Mouse (Mus musculus) cortical plate, adult 2 months (tissue): ENCODE measurements around the gene Tex52.

Source experiments
- CTCF ChIP-seq: fragments of 200-500 bp; IDR thresholded peaks from 2 replicates; pipeline ENCODE4 v1.5.1; 2011; ENCODE audit warnings: mild to moderate bottlenecking, control low read depth, low read length; ENCODE audit not compliant: insufficient read depth; ENCODE audit errors: extremely low read depth
- POLR2A ChIP-seq: fragments of 200-500 bp; IDR thresholded peaks from 2 replicates; pipeline ENCODE4 v1.6.1; 2011; ENCODE audit warnings: mild to moderate bottlenecking, low read length, control low read depth; ENCODE audit not compliant: insufficient read depth; ENCODE audit errors: extremely low read depth

DNA sequence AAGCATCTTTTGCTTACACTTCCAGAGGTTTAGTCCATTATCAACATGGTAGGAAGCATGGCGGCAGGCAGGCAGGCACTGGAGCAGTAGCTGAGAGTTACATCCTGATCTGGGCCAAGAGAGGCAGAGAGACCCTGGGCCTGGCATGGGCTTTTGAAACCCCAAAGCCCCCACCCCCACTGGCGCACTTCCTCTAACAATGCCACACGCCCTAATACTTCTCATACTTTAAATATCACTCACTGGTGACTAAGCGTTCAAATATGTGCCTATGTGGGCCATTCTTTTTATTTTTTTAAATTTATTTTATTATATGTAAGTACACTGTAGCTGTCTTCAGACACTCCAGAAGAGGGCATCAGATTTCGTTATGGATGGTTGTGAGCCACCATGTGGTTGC is 8.8 kb upstream of the Tex52 start:
- no peak for TF ChIP-seq CTCF
- TF ChIP-seq POLR2A: no peak
